Mouse (Mus musculus) hindbrain, embryonic 15.5 days (tissue): Measurements from ENCODE around the gene Grk3. TPM values are rescaled to one million over a fixed set of nuclear protein-coding genes. Genes with fewer than 3 reads are reported as not detected.

Experiments used
- polyA plus RNA-seq: library from polyadenylated mRNA; unstranded; fragments of >200 nt; fragmentation: Nextera tagmentation; extraction: Ambion mirVana; gene quantifications from 2 replicates; pipeline ENCODE4 v1.2.1, GENCODE M21; 2015

Grk3 gene
- polyA plus RNA-seq, 1 experiment from 2014 or later: 24.3 TPM

Other genes starting within 250 kb of the Grk3 start
- gene Myo18b, start 119.4 kb downstream of the Grk3 start, polyA plus RNA-seq: 1.0 and 1.5 TPM in 2 replicates
- gene Crybb2, start 54.3 kb upstream of the Grk3 start, polyA plus RNA-seq: not detected in 2 replicates
- gene Crybb3, start 65.8 kb upstream of the Grk3 start, polyA plus RNA-seq: 1.1 and 1.6 TPM in 2 replicates
- gene 2900026A02Rik, start 205.4 kb upstream of the Grk3 start, polyA plus RNA-seq: 3.8 and 3.9 TPM in 2 replicates
- gene Tmem211, start 211.1 kb upstream of the Grk3 start, polyA plus RNA-seq: not detected in 2 replicates